Mouse (Mus musculus) thymus, adult 2 months (tissue): ENCODE results near the gene Ap3d1.

Experiments used
- CTCF ChIP-seq: fragments of 200-500 bp; IDR thresholded peaks from 2 replicates; pipeline ENCODE4 v1.5.1; 2012; ENCODE audit warnings: mild to moderate bottlenecking, control low read depth, low read length, moderate library complexity, borderline replicate concordance; ENCODE audit not compliant: control insufficient read depth, poor library complexity, insufficient read depth; ENCODE audit errors: extremely low read depth
- POLR2A ChIP-seq: fragments of 200-500 bp; IDR thresholded peaks from 2 replicates; pipeline ENCODE4 v1.6.1; 2012; ENCODE audit warnings: mild to moderate bottlenecking, low read length, control low read depth, moderate library complexity; ENCODE audit not compliant: control insufficient read depth, poor library complexity, insufficient read depth; ENCODE audit errors: extremely low read depth

DNA sequence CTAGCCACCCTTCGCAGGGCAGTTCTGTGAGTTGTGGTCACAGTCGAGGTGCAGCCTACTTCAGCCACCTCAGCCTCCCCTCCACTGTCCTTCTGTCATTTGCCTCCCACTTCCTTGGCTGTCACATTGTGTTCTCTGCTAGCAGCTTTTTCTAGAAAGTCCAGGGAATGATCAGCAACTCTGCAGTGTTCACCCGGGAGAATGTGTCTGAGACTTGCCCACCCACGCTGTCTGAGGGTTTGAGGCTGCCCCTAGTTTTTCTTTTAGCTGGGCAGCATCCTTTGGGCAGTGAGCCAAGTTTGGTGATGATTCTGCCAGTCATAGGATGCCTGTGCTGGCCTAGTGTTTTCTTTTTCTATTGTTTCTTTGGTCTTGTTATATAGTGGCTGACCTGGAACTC is 14.9 kb upstream of the Ap3d1 start:
- TF ChIP-seq CTCF: no peak
- no peak for TF ChIP-seq POLR2A
